Mouse (Mus musculus) erythroblast, adult 5-6 weeks (primary cell): ENCODE data around the gene Ccdc155. TPM values are rescaled to one million over a fixed set of nuclear protein-coding genes. Genes with fewer than 3 reads are reported as not detected.
"Not testable (repeated sequence)": the region's sequence is repeated elsewhere in the genome, so short reads cannot be mapped to it uniquely, and the experiment has no call there.

Experiments used
- ATAC-seq: replicated peaks from 2 replicates; pipeline ENCODE4 v1.8.0; 2016; ENCODE audit warnings: moderate number of reproducible peaks, mild to moderate bottlenecking, moderate TSS enrichment, inconsistent platforms; ENCODE audit not compliant: poor library complexity, low FRiP score, severe bottlenecking
- total RNA-seq, 2 experiments: library from RNA; stranded (forward) in 1 of 2; stranded (reverse) in 1 of 2; fragments of 150-400 nt in 1 of 2; fragments of 200-764, 138-1000 nt in 1 of 2; gene quantifications; 2 replicates each; pipeline versions ENCODE4 v1.2.3 to v1.2.4; 2015 to 2017; ENCODE audit warnings: low replicate concordance in 2 of 2

The Ccdc155 gene
- total RNA-seq, 2 experiments from 2014 or later = not detected

GRCm38 (mm10) chr7:45193406-45193805 is 11.3 kb downstream of the Ccdc155 start:
- ATAC-seq = no peak

DNA sequence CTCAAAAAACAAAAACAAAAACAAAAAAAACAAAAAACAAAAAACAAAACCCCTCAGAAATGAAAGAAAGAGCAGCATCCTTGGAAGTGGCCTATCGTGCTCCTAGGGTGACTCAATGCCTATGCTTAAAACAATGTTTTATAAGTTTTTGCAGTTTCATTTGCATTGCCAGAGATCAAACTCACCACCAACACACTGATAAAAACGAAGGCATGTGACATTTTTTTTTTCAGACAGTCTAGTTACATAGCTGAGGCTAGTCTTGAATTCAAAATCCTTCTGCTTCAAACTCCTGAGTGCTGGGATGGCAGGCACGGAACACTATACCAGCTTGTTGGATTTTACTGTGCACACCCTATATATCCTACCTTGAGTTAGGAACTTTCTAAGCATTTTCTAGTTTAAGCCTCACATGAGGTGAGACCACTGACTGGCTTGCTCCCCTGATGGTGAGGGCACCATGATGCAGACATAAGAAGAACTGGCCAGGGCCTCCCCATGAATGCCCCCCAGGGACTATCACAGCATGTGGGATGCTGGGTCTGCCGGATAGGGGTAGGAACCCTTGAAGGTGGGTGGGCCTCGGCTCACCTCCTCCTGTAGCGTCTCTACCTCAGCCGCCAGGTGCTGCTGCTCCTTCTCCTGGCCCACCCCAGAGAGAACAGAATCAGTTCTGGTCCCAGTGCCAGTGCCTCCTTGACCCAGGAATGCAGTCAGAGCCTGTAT is 11.9 kb downstream of the Ccdc155 start:
- ATAC-seq = no peak

GRCm38 (mm10) chr7:45191803-45192363 is 12.8 kb downstream of the Ccdc155 start:
- ATAC-seq = no peak

DNA sequence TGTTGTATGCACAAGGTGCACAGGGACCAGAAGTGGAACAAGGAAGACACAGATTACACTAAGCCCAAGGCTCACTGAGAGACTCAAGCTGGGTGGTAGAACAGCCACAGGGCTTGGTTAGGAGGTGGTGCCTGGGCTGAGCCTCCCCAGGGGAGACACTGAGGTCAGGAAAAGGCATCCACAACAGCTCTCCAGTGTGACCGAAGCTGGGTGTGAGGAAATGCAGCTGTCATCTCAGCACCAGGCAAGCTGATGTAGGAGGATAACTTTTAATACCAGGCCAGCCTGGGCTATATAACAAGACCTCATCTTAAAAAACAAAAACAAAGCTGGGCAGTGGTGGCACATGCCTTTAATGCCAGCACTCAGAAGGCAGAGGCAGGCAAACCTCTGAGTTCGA is 13.5 kb downstream of the Ccdc155 start:
- no peak for ATAC-seq

- ATAC-seq = 0 out of 2 replicates have a peak, but pooled peaks have one; percentile 47
Measured at GRCm38 (mm10) chr7:45190186-45190585, 14.5 kb downstream of the Ccdc155 start.

DNA sequence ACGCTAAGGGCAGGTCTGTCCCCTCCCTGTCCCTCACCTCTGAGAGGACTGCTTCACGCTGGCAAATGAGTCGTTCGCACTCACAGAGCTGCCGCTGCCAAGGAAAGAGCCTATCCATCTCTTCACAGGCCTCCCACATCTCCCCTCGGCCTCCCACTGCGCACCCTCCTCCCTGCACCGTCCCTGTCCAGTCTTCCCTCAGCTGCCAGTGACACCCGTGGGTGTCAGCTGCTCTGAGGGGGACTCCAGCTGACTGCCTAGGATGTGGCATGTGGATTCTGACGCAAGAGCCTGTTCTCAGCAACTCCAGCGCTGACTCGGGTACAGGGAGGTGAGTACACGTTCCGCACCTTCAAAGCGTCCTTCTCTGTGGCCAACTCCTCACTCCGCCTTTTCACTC is 15.1 kb downstream of the Ccdc155 start:
- ATAC-seq = no peak

- no peak for ATAC-seq
Measured at GRCm38 (mm10) chr7:45185921-45186320, 18.8 kb downstream of the Ccdc155 start.

DNA sequence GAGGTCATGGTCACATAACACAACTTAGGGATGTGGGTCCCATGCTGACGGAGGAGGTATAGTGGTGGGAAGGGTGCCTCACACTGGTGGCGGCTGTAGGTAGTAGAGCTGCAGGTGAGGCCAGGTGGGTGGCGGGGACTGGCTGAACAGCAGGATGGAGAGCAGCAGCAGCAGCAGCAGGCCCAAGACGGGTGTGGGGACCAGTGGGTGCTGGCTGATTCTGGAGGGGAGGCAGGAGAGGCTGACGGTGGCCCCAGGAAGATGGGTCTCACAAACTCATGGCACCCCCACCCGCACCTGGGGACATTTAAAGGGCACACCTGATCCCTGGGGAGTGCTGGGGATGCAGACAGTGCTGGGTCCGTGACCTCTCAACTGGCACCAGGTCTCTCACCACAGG is 21.0 kb downstream of the Ccdc155 start:
- no peak for ATAC-seq

DNA sequence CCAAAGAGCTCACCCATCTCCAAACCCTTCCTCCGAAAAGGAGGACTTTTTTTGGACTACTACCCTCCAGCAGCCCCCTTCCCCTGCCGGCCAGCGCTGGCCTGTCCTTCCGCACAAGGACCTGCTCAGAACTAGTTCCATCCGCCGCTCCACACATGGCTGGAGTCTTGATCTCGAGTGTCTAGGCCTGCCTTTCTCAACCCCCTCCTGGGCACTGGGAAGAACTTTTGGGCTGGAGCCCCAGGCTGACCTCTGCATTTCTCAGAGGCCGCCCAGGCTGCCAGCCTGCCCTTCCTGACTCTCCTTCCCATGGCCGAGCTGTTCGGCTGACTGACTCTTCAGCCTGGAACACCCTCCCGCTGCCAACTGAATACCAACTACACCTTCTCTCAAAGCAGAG is 22.1 kb downstream of the Ccdc155 start:
- peak; percentile 4; the same call in 1 of the 2 replicates for ATAC-seq

DNA sequence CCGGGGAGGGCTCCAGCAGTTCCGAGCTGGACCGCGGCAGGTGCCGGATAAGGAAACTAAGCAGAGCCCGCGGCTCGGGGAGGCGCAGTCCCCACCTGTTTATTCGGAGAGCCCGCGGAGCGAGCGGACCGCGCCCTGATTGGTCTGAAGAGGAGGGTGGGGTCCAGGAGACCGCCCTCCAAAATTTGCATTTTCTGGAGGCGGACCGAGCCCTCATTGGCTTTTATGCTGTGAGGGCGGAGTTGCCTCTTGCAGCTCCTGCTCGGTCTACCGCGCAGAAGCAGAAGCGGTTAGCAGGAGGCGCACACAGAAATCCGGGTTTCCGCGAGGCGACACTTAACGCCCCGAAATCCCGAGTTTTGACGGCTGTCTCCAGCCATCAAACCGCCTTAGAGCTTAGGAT is 22.5 kb downstream of the Ccdc155 start:
- peak; percentile 93 for ATAC-seq

DNA sequence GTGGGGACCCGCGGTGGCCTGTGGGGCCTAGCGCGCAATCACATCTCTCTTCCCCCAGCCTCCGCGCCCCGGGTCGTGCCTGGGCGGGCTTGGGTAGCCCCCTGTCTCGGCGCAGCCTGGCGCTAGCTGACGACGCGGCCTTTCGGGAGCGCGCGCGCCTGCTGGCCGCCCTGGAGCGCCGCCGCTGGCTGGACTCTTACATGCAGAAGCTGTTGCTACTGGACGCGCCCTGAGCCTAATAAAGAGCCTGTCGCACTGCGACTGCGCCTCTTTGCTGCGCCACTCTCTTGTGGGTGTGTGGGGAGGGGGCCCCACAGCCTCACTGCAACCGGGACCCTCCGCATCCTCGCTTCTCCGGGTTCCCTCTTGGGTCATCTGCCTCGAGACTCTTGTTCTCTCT is 23.2 kb downstream of the Ccdc155 start:
- ATAC-seq = no peak

DNA sequence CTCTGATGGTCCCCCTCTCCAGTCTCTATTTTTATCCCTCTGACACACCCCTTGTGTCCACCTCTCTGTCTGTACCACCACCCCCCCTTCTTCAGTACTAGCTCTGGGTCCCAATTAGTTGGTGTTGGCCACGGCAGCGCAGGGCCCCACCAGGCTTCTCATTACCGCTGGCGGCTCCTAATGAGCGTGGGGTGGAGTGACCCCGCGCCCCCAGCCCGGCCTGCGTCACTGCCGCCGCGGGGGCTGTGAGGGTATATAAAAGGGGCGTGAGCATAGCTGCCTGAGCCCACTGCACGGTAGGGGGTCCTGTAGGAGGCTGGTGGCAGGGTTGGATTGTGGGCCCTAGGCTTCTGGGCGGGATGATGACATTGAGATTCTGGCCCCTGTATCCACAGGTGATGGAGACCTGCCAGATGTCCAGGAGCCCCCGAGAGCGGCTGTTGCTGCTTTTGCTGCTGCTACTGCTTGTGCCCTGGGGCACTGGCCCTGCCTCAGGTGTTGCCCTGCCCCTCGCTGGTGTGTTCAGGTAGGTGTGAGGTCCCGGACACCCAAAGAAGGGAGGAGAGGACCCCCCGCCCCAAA is 23.7 kb downstream of the Ccdc155 start, which contains the start of gene Pth2:
Gene Pth2, plus strand, starts transcription at position 100 of the 582 bp plus-strand sequence.
- no peak for ATAC-seq

GRCm38 (mm10) chr7:45179469-45179868 is 25.2 kb downstream of the Ccdc155 start, which contains the start of gene Gfy:
TSS of gene Gfy (minus strand) at chr7:45179569.
- ATAC-seq = no peak

- no peak for ATAC-seq
Measured at GRCm38 (mm10) chr7:45178550-45178949, 26.1 kb downstream of the Ccdc155 start.

- no peak for ATAC-seq
Measured at GRCm38 (mm10) chr7:45176356-45176755, 28.3 kb downstream of the Ccdc155 start.

- no peak for ATAC-seq
Measured at GRCm38 (mm10) chr7:45175929-45176328, 28.8 kb downstream of the Ccdc155 start.

GRCm38 (mm10) chr7:45175398-45175797 is 29.3 kb downstream of the Ccdc155 start:
- no peak for ATAC-seq

DNA sequence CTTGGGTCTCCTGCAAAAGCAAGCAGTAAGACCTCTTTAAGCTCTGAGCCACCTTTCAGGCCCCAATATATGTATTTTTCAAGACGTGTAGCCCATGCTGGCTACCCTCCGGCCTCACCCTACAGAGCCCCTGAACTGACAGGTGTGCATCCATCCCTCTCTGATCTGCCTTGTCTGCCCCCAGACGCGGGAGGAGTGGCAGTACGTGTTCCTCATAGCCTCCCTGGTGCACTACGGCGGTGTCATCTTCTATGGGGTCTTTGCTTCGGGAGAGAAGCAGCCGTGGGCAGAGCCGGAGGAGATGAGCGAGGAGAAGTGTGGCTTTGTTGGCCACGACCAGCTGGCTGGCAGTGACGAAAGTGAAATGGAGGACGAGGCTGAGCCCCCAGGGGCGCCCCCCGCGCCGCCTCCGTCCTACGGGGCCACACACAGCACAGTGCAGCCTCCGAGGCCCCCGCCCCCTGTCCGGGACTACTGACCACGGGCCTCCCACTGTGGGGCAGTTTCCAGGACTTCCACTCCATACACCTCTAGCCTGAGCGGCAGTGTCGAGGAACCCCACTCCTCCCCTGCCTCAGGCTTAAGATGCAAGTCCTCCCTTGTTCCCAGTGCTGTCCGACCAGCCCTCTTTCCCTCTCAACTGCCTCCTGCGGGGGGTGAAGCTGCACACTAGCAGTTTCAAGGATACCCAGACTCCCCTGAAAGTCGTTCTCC is 30.0 kb downstream of the Ccdc155 start:
- ATAC-seq = no peak

GRCm38 (mm10) chr7:45173772-45174171 is 30.9 kb downstream of the Ccdc155 start:
- ATAC-seq = not testable (repeated sequence)

GRCm38 (mm10) chr7:45172974-45173373 is 31.7 kb downstream of the Ccdc155 start:
- ATAC-seq = 0 out of 2 replicates have a peak, but pooled peaks have one; percentile 52
